Mouse (Mus musculus): ENCODE measurements around the gene Kap.
"Not testable (repeated sequence)": the region's sequence is repeated elsewhere in the genome, so short reads cannot be mapped to it uniquely, and the experiment has no call there.

Gene Kap

DNA sequence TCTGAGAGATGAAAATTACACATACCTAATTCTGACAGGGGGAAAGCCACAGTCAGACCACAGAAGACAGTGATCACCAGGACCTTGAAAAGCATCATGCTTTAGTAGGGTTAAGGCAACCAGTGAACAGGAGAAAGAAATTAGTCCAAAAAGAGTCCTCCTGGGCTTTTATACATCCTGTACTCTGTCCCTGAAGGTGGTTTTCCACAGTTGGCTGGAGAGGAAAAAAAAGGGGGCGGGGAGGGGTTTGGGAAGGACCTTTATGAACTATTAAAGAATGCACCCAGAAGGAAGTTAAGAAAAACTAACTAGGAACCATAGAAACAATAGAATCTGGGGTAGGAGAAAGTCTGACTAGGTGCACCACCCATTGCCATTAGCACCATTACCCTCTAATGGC, at the start of gene Kap:
Gene Kap, minus strand, starts transcription at position 237 of the 400 bp plus-strand sequence.
- DNase-seq, result no peak

DNA sequence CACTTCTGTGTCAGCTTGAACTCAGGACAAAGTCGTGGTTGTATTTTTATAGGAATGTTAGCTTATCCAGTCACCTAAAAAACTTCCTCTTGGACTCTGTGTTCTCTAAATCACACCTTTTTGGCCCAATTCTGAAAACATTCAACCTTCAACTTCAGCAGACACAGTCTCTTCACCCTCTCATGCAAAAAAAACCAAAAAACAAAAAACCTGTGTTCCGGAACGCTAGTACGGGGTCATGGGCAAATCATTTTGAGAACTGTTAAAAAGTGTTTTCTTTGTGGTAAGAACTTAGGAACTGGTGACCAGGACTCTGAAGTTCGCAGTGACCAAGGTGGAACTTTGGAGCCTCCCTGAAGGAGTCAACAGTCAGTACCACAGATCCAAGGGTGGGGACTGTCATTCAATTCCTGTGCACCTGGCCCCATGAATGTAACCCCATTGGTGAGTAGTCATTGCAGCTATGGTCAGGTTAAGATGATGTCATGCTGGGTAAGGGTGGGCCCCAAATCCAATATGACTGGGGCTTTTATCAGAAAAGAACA, 32.4 kb upstream of the Kap start:
- DNase-seq, result no peak

DNA sequence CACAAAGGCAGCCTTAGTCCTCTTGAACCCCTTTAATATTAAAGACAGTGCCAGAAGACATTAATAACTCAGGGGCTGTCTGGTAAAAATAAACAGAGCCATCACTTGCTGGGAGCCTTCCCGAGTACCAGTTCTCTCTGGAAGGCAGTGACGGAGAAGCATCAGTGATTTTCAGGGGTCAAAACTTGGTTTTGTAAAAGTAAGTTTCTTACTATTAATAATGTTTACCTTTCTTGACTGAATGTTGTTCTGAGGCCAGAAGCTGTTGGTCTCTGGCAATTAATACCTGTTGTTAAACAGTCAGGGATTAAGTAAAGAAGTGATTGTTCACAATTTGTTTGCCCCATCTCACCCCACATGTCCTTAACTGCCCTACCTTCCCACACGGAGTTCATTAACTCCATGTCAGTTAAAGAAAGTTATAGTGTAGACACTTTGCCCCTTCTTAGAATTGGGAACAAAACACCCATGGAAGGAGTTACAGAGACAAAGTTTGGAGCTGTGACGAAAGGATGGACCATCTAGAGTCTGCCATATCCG, 30.0 kb upstream of the Kap start:
- no peak for DNase-seq

DNA sequence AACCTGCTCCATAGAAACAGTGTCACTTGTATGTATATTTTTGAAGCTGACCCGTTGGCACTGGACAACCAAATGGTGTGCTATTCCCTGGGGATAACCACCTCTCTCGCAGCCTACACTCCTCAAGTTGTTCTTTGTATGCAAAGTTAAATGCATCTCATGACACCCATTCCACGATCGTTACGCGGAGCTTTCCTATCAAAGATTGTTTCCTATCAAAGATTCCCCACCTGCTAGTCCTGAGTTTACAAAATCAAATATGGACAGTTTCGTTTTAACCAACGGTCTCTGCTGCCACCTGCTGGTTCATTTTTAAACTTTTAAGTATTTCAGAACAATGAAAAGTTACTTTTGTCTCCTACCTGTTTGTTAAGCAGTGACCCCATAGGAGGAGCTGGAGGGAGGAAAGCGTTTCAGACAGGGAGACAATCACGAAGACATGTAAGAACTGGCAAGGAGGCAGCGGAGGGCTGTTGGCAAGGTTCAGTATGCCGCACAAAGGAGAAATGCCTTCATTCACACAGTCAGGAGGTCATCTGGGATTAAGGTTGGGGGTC, 22.4 kb upstream of the Kap start:
- DNase-seq, result peak; percentile 58 to 61

DNA sequence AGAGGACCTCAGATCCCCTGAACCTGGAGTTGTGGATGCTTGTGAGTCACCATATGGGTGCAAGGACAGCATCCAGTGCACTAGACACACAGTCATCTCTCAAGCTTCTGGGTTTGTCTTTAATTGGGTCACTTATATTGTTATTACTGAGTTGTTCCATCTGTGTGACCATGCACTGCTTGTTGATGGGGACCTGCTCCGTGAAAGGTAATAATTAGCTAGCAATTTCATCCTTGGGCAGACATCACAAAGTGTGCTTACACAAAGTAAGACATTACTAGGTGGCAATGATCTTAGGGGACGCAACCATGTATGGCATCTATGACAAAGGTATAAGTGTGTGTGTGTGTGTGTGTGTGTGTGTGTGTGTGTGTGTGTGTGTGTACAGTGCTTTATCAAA, 19.1 kb upstream of the Kap start:
- DNase-seq, result peak; percentile 5 to 20

DNA sequence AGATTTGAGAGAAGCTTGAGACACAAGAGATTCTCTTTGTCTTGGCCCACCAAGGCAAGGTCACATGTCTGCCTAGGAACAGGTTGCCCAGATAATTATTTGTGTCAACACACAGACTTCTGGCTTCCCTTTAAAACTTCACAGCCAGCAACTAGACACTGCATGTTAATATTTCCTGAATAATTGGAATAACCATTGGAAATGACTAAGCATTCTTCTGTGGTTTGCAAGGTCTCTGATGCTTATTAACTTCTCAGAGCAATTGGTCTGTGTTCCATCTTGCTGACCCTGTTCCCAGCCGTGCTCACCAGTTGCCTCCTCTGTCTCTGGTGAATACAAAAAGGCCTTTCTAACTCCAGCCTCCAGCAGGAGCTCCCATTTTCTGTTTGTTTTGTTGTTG, 17.6 kb upstream of the Kap start:
- no peak for DNase-seq

DNA sequence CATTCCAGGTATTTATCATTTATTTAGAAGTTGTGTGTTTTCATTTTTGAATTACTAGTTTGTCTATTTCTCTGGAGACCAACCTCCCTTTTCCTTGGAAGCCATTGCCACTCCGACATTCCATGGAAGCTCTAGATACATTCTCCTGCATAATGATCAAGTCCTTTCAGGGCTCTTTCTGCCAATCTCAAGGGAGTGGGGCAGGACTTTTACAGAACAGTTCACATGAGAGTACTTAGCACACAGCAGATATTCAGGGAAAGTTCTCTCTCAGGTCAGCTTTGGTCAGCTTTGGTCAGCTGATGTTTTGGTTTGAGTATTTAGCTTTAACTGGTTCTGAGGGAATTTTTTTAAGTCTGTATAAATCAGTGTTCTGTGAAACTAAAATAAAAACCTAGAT, 14.8 kb upstream of the Kap start:
- no peak for DNase-seq

DNA sequence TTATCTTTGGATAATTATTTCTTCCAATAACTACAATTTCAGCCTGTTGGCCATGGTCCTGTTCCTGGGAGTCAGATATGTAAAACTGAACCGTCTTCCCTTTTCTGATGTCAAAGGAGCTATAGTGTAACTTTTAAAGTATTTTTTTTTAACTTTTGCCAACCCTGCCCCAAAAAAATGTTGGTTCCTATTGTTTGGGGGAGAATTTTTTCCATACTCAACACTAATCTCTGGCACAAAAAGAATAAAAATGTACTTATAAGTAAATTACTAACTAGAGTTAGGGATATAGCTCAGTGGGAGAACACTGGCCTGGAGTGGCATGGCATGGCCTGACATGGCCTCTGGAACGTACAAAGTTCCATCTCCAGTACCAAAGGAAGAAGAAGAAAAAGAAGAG, 2.3 kb upstream of the Kap start:
- no peak for DNase-seq

DNA sequence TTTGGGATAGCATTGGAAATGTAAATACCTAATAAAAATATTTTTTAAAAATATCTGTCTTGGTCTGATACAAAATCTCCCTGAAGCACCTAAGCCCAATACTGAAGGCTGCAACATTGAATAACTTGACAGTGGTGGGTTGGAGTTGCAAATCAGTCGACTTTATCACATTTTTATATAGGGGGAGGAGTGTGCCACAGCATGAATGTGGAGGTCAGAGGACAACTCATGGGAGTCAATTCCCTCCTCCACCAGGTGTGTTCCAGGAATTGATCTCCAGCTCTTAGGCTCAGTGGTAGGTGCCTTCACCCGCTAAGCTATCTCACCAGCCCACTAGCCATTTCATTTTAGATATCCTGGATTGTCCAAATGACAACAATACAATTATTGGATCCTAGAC, 4.2 kb downstream of the Kap start:
- no peak for DNase-seq

DNA sequence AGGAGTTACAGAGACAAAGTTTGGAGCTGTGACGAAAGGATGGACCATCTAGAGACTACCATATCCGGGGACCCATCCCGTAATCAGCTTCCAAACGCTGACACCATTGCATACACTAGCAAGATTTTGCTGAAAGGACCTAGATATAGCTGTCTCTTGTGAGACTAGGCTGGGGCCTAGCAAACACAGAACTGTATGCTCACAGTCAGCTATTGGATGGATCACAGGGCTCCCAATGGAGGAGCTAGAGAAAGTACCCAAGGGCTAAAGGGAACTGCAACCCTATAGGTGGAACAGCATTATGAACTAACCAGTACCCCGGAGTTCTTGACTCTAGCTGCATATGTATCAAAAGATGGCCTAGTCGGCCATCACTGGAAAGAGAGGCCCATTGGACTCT, 4.7 kb downstream of the Kap start:
- DNase-seq, result not testable (repeated sequence)

DNA sequence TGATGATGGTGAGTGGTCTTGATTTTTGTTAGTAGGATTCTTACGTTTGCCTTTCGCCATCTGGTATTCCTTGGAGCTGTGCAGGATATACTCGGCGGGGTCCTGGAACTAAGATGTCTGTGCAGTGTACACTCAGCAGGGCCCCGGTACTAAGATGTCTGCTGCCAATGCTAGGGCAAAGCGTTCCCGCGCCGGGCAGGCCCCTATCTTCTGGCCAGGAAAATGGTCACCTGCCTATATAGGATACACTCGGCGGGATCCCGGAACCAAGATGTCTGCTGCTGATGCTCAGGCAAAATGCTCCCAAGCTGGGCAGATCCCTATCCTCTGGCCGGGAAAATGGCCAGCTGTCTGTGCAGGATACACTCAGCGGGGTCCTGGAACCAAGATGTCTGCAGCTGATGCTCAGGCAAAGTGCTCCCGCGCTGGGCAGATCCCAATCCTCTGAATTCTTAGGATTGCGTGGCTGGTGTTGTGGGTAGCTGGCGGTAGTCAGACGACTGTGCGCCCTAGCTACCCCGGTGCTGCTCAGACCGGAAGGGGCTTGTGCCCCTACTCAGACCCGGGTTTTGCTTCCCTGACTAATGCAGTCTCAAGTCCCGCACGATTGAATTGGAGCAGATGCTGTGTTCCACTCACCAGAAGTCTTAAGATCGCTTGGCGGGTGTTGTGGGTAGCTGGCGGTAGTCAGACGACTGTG, 15.1 kb downstream of the Kap start:
- not testable (repeated sequence) for DNase-seq

DNA sequence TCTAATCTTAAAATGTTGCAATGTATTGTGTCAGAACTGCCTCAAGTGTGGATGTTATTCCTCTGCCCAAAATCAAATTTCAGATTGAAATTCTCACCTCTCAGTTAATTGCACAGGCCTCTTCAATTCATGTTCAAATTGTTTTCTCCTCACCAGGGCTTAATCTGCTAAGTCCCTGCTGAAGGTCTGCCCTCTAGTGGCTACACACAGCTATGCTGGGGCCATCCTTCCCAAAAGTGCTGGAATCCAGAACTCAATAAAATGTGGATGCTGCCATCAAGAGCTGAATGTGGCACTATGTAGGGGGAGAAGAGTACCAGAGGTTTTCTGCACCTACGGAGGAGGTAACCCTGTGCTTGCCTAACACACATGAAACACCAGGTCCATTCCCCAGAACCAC, 41.2 kb downstream of the Kap start:
- peak; percentile 12 to 13 for DNase-seq

Data from kidney, postnatal 4 days (tissue).